Mouse (Mus musculus): ENCODE measurements around the gene Epn3.

DNA sequence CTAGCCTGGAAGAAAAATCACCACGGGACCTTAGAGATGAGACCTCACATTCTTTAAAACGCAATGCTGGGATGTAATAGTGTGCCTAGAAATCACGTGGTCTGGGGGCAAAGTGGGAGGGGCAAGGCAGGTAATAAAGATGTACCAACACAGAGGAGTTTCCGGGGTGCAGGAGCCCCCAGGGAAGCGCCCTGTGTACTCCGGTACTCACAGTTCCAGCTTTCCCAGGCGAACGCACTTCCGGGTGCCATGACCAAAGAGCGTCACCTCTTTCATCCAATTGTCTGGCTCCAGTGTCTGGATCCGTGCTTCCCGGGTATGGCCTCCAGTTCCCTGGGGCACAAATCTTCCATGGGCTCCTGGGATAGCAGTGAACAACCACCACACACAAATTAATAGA, 43.6 kb upstream of the Epn3 start:
- no peak for TF ChIP-seq EP300 (IDR thresholded peaks at IDR 0.05)
- TF ChIP-seq CTCF (IDR thresholded peaks at IDR 0.05) = no peak

Measured in lung, postnatal 0 days (tissue).